Mouse (Mus musculus) stomach, embryonic 16.5 days (tissue): Measurements from ENCODE around the gene Map7d1. TPM values are rescaled to one million over a fixed set of nuclear protein-coding genes. Genes with fewer than 3 reads are reported as not detected.

Source experiments
- ATAC-seq: fragments of 200-750 bp; cut with Nextera tagmentation; 2 replicates; pipeline ENCODE4 v1.8.0; 2017; ENCODE audit warnings: moderate number of reproducible peaks, moderate TSS enrichment; ENCODE audit not compliant: insufficient read depth, low FRiP score
- H3K27ac ChIP-seq: fragments of 300-500 bp; sonication (generic); 2 replicates; pipeline ENCODE4 v1.5.1; 2014; ENCODE audit warnings: low read length
- H3K27me3 ChIP-seq: fragments of 300-500 bp; sonication (generic); 2 replicates; pipeline ENCODE4 v1.6.1; 2014; ENCODE audit warnings: low read length, control low read depth, mixed read lengths; ENCODE audit not compliant: control insufficient read depth, insufficient read depth
- H3K36me3 ChIP-seq: fragments of 300-500 bp; sonication (generic); 2 replicates; pipeline ENCODE4 v1.6.1; 2014; ENCODE audit warnings: low read length; ENCODE audit not compliant: control insufficient read depth, insufficient read depth
- H3K4me1 ChIP-seq: fragments of 300-500 bp; sonication (generic); 2 replicates; pipeline ENCODE4 v1.6.1; 2014; ENCODE audit warnings: low read length, control low read depth, mixed read lengths; ENCODE audit not compliant: control insufficient read depth, insufficient read depth
- H3K4me2 ChIP-seq: fragments of 300-500 bp; sonication (generic); 2 replicates; pipeline ENCODE4 v1.6.1; 2014; ENCODE audit warnings: low read depth, low read length, mixed read lengths
- H3K4me3 ChIP-seq: fragments of 300-500 bp; sonication (generic); replicated peaks from 2 replicates; pipeline ENCODE4 v1.5.1; 2014; ENCODE audit warnings: mild to moderate bottlenecking, low read length
- H3K9ac ChIP-seq: fragments of 300-500 bp; sonication (generic); 2 replicates; pipeline ENCODE4 v1.6.1; 2014; ENCODE audit warnings: low read length
- H3K9me3 ChIP-seq: fragments of 300-500 bp; sonication (generic); replicated peaks from 2 replicates; pipeline ENCODE4 v1.6.1; 2016; ENCODE audit warnings: low read length, control low read depth; ENCODE audit not compliant: control insufficient read depth
- WGBS: fragments of 180-500 bp; shearing (Covaris S2); extraction: QIAGEN DNeasy Blood & Tissue Kit; methylation state at CpG from one replicate; pipeline ENCODE4 v1.1.7; 2014; 5-methylcytosine and 5-hydroxymethylcytosine counted together
- polyA plus RNA-seq: library from polyadenylated mRNA; unstranded; fragments of >200 nt; fragmentation: Nextera tagmentation; extraction: Ambion mirVana; gene quantifications from 2 replicates; pipeline ENCODE4 v1.2.1, GENCODE M21; 2015

Map7d1 gene
- polyA plus RNA-seq, 1 experiment from 2014 or later: 20.0 TPM

- Histone ChIP-seq H3K4me3 (no peak overlapping the region), H3K27ac (no peak overlapping the region), H3K9ac (no peak overlapping the region), H3K9me3 (no peaks in the 10 kb centered on the region), H3K36me3 (peaks cover 6% of the 10 kb centered on the region; the same call in 1 of the 2 replicates), H3K27me3 (no peaks in the 10 kb centered on the region), H3K4me2 (no peak overlapping the region), H3K4me1 (peaks cover 11% of the 10 kb centered on the region)
- ATAC-seq: no peak
Measured at GRCm38 (mm10) chr4:126194216-126194615, 61.9 kb downstream of the Map7d1 start.

GRCm38 (mm10) chr4:126190636-126191035 lies 65.5 kb downstream of the Map7d1 start:
- 91% methylated on average over 2 of the region's 2 CpGs for WGBS
- no peak for ATAC-seq
- no peak overlapping the region for H3K4me2 ChIP-seq
- no peaks in the 10 kb centered on the region for H3K4me1 ChIP-seq
- no peak overlapping the region for H3K4me3 ChIP-seq
- H3K9me3 ChIP-seq: no peaks in the 10 kb centered on the region
- H3K36me3 ChIP-seq: peaks cover 6% of the 10 kb centered on the region
- H3K27ac ChIP-seq: no peak overlapping the region
- no peak overlapping the region for H3K9ac ChIP-seq
- no peaks in the 10 kb centered on the region for H3K27me3 ChIP-seq

GRCm38 (mm10) chr4:126187096-126187495 lies 69.0 kb downstream of the Map7d1 start:
- no peak overlapping the region for H3K9ac ChIP-seq
- peaks cover 3% of the 10 kb centered on the region for H3K36me3 ChIP-seq
- no peak overlapping the region for H3K27ac ChIP-seq
- no peak overlapping the region for H3K4me2 ChIP-seq
- H3K27me3 ChIP-seq: no peaks in the 10 kb centered on the region
- 86% methylated on average over 3 of the region's 3 CpGs for whole genome bisulfite sequencing
- no peaks in the 10 kb centered on the region for H3K4me1 ChIP-seq
- H3K4me3 ChIP-seq: no peak overlapping the region
- no peaks in the 10 kb centered on the region for H3K9me3 ChIP-seq
- ATAC-seq: no peak

GRCm38 (mm10) chr4:126183034-126183433 lies 73.1 kb downstream of the Map7d1 start:
- H3K36me3 ChIP-seq: peaks cover 23% of the 10 kb centered on the region
- no peaks in the 10 kb centered on the region for H3K27me3 ChIP-seq
- no peak overlapping the region for H3K4me3 ChIP-seq
- no peak overlapping the region for H3K4me2 ChIP-seq
- H3K9me3 ChIP-seq: no peaks in the 10 kb centered on the region
- no peaks in the 10 kb centered on the region for H3K4me1 ChIP-seq
- WGBS: 75% methylated on average over 5 of the region's 5 CpGs
- no peak overlapping the region for H3K9ac ChIP-seq
- ATAC-seq: no peak
- H3K27ac ChIP-seq: no peak overlapping the region

Other genes starting within 250 kb of the Map7d1 start
- 1.3 and 2.1 TPM in 2 replicates for gene Csf3r, start 231.8 kb downstream of the Map7d1 start, polyA plus RNA-seq
- 114 and 131 TPM in 2 replicates for gene Mrps15, start 209.4 kb downstream of the Map7d1 start, polyA plus RNA-seq
- gene Oscp1, start 197.8 kb downstream of the Map7d1 start, polyA plus RNA-seq: 10.1 and 12.5 TPM in 2 replicates
- 49.4 and 52.4 TPM in 2 replicates for gene Lsm10, start 159.7 kb downstream of the Map7d1 start, polyA plus RNA-seq
- gene Stk40, start 152.4 kb downstream of the Map7d1 start, polyA plus RNA-seq: 28.4 and 29.6 TPM in 2 replicates
- 46.4 and 49.7 TPM in 2 replicates for gene Eva1b, start 108.6 kb downstream of the Map7d1 start, polyA plus RNA-seq
- gene Sh3d21, start 92.9 kb downstream of the Map7d1 start, polyA plus RNA-seq: 7.3 and 8.6 TPM in 2 replicates
- 164 and 176 TPM in 2 replicates for gene Thrap3, start 53.6 kb downstream of the Map7d1 start, polyA plus RNA-seq
- gene Trappc3, start 6.0 kb upstream of the Map7d1 start, polyA plus RNA-seq: 97.2 and 103 TPM in 2 replicates
- 7.6 and 11.1 TPM in 2 replicates for gene Col8a2, start 30.4 kb upstream of the Map7d1 start, polyA plus RNA-seq
- gene Adprhl2, start 65.4 kb upstream of the Map7d1 start, polyA plus RNA-seq: 55.5 and 55.6 TPM in 2 replicates
- 7.9 and 8.0 TPM in 2 replicates for gene Tekt2, start 69.3 kb upstream of the Map7d1 start, polyA plus RNA-seq
- 16.4 and 16.8 TPM in 2 replicates for gene Ago3, start 173.2 kb upstream of the Map7d1 start, polyA plus RNA-seq
- 4.3 and 4.4 TPM in 2 replicates for gene Ago1, start 212.2 kb upstream of the Map7d1 start, polyA plus RNA-seq